Mouse (Mus musculus): ENCODE measurements around the gene Gls2. TPM values are rescaled to one million over a fixed set of nuclear protein-coding genes. Genes with fewer than 3 reads are reported as not detected.
A peak's percentile ranks its signal among the peaks of the same experiment; 100 is the strongest.
"Not testable (repeated sequence)": the region's sequence is repeated elsewhere in the genome, so short reads cannot be mapped to it uniquely, and the experiment has no call there.

Gene Gls2
- polyA plus RNA-seq, 1 experiment: not detected

GRCm38 (mm10) chr10:128211390-128212108 lies 17.3 kb downstream of the Gls2 start, which contains the start of gene Spryd4:
TSS of gene Spryd4 (minus strand) at chr10:128211807.
- H3K9me3 ChIP-seq (ENCODE audit: control insufficient read depth, low read length): no peaks in the 10 kb centered on the region
- H3K36me3 ChIP-seq (ENCODE audit: control insufficient read depth): peaks cover 13% of the 10 kb centered on the region
- H3K4me3 ChIP-seq (replicated peaks): peak within 1 kb of the TSS; percentile 70
- H3K27me3 ChIP-seq (ENCODE audit: control insufficient read depth): peaks cover 6% of the 10 kb centered on the region; the same call in 1 of the 2 replicates
- TF ChIP-seq TAL1 (IDR thresholded peaks at IDR 0.05; ENCODE audit: low read length) (no peak), GATA1 (IDR thresholded peaks at IDR 0.05; ENCODE audit: low read length) (no peak)
- peaks cover 34% of the 10 kb centered on the region for H3K4me1 ChIP-seq (ENCODE audit: control insufficient read depth)

GRCm38 (mm10) chr10:128212148-128212547 lies 17.9 kb downstream of the Gls2 start:
- peaks cover 9% of the 10 kb centered on the region for H3K36me3 ChIP-seq (ENCODE audit: control insufficient read depth)
- peaks cover 34% of the 10 kb centered on the region for H3K4me1 ChIP-seq (ENCODE audit: control insufficient read depth)
- H3K4me3 ChIP-seq (replicated peaks): peak overlapping the region; percentile 70
- no peaks in the 10 kb centered on the region for H3K9me3 ChIP-seq (ENCODE audit: control insufficient read depth, low read length)
- TF ChIP-seq TAL1 (IDR thresholded peaks at IDR 0.05; ENCODE audit: low read length) (no peak), GATA1 (IDR thresholded peaks at IDR 0.05; ENCODE audit: low read length) (no peak)
- H3K27me3 ChIP-seq (ENCODE audit: control insufficient read depth): peaks cover 6% of the 10 kb centered on the region; the same call in 1 of the 2 replicates

GRCm38 (mm10) chr10:128212871-128213323 lies 18.6 kb downstream of the Gls2 start:
- Histone ChIP-seq H3K4me1 (ENCODE audit: control insufficient read depth) (peaks cover 38% of the 10 kb centered on the region), H3K4me3 (replicated peaks) (peak overlapping the region; percentile 61), H3K27me3 (ENCODE audit: control insufficient read depth) (peaks cover 6% of the 10 kb centered on the region; the same call in 1 of the 2 replicates), H3K9me3 (ENCODE audit: control insufficient read depth, low read length) (no peaks in the 10 kb centered on the region), H3K36me3 (ENCODE audit: control insufficient read depth) (peaks cover 7% of the 10 kb centered on the region)
- TF ChIP-seq GATA1 (IDR thresholded peaks at IDR 0.05; ENCODE audit: low read length): no peak
- no peak for TF ChIP-seq TAL1 (IDR thresholded peaks at IDR 0.05; ENCODE audit: low read length)

- H3K36me3 ChIP-seq (ENCODE audit: control insufficient read depth); H3K9me3 ChIP-seq (ENCODE audit: control insufficient read depth, low read length); H3K4me3 ChIP-seq (replicated peaks); H3K27me3 ChIP-seq (ENCODE audit: control insufficient read depth): not testable (repeated sequence)
- peaks cover 48% of the 10 kb centered on the region for H3K4me1 ChIP-seq (ENCODE audit: control insufficient read depth)
These were observed 19.9 kb downstream of the Gls2 start for GRCm38 (mm10) chr10:128214112-128214511.

- peaks cover 6% of the 10 kb centered on the region; the same call in 1 of the 2 replicates for H3K27me3 ChIP-seq (ENCODE audit: control insufficient read depth)
- no peak overlapping the region for H3K4me3 ChIP-seq (replicated peaks)
- H3K9me3 ChIP-seq (ENCODE audit: control insufficient read depth, low read length): no peaks in the 10 kb centered on the region
- H3K36me3 ChIP-seq (ENCODE audit: control insufficient read depth): no peaks in the 10 kb centered on the region
- peaks cover 52% of the 10 kb centered on the region for H3K4me1 ChIP-seq (ENCODE audit: control insufficient read depth)
- TF ChIP-seq TAL1 (IDR thresholded peaks at IDR 0.05; ENCODE audit: low read length) (no peak), GATA1 (IDR thresholded peaks at IDR 0.05; ENCODE audit: low read length) (no peak)
These were observed 20.7 kb downstream of the Gls2 start for GRCm38 (mm10) chr10:128214981-128215380.

GRCm38 (mm10) chr10:128218387-128219117 lies 24.3 kb downstream of the Gls2 start:
- no peaks in the 10 kb centered on the region; the same call in 1 of the 2 replicates for H3K27me3 ChIP-seq (ENCODE audit: control insufficient read depth)
- no peak for TF ChIP-seq TAL1 (IDR thresholded peaks at IDR 0.05; ENCODE audit: low read length)

GRCm38 (mm10) chr10:128221533-128222286 lies 27.5 kb downstream of the Gls2 start:
- Histone ChIP-seq H3K27me3 (ENCODE audit: control insufficient read depth) (no peaks in the 10 kb centered on the region), H3K4me1 (ENCODE audit: control insufficient read depth) (peaks cover 35% of the 10 kb centered on the region), H3K4me3 (replicated peaks) (no peak overlapping the region), H3K36me3 (ENCODE audit: control insufficient read depth) (no peaks in the 10 kb centered on the region), H3K9me3 (ENCODE audit: control insufficient read depth, low read length) (no peaks in the 10 kb centered on the region)
- TF ChIP-seq GATA1 (IDR thresholded peaks at IDR 0.05; ENCODE audit: low read length): no peak
- no peak for TF ChIP-seq TAL1 (IDR thresholded peaks at IDR 0.05; ENCODE audit: low read length)

More at GRCm38 (mm10) chr10:128218387-128219117, 24.3 kb downstream of the Gls2 start:
- Histone ChIP-seq H3K4me3 (replicated peaks) (no peak overlapping the region), H3K9me3 (ENCODE audit: control insufficient read depth, low read length) (no peaks in the 10 kb centered on the region), H3K36me3 (ENCODE audit: control insufficient read depth) (no peaks in the 10 kb centered on the region), H3K4me1 (ENCODE audit: control insufficient read depth) (peaks cover 32% of the 10 kb centered on the region)

GRCm38 (mm10) chr10:128225064-128225463 lies 30.8 kb downstream of the Gls2 start:
- no peak for TF ChIP-seq TAL1 (IDR thresholded peaks at IDR 0.05; ENCODE audit: low read length)
- TF ChIP-seq GATA1 (IDR thresholded peaks at IDR 0.05; ENCODE audit: low read length): no peak
- H3K4me1 ChIP-seq (ENCODE audit: control insufficient read depth): peaks cover 33% of the 10 kb centered on the region

More at GRCm38 (mm10) chr10:128225064-128225463, 30.8 kb downstream of the Gls2 start:
- H3K27me3 ChIP-seq (ENCODE audit: control insufficient read depth): no peaks in the 10 kb centered on the region
- H3K36me3 ChIP-seq (ENCODE audit: control insufficient read depth): no peaks in the 10 kb centered on the region; the same call in 1 of the 2 replicates
- no peaks in the 10 kb centered on the region for H3K9me3 ChIP-seq (ENCODE audit: control insufficient read depth, low read length)
- no peak overlapping the region for H3K4me3 ChIP-seq (replicated peaks)

All from erythroblast, embryonic 14.5 days (primary cell).